Mouse (Mus musculus): ENCODE data around the gene Tuba1c. TPM values are rescaled to one million over a fixed set of nuclear protein-coding genes. Genes with fewer than 3 reads are reported as not detected.

Gene Tuba1c
- total and polyA plus RNA-seq, 3 experiments: 178 to 390 (median 220) TPM

- Histone ChIP-seq H3K79me2 (replicated peaks; ENCODE audit: control insufficient read depth, extremely low read depth, insufficient read depth, poor library complexity, severe bottlenecking) (no peaks in the 10 kb centered on the region), H3K27me3 (replicated peaks) (no peaks in the 10 kb centered on the region), H3K9me3 (replicated peaks; ENCODE audit: low read length) (no peaks in the 10 kb centered on the region), H3K4me3 (replicated peaks in 1 of 3; ENCODE audit: low read depth in 2 of 3, low read length in 2 of 3, poor library complexity in 1 of 3) (no peak overlapping the region), H3K36me3 (replicated peaks in 1 of 2; ENCODE audit: control insufficient read depth in 1 of 2, insufficient read depth in 1 of 2, low read length in 1 of 2) (peaks cover 18 to 29% of the 10 kb centered on the region in 2 experiments), H3K4me1 (ENCODE audit: control insufficient read depth in 1 of 2, insufficient read depth in 2 of 2) (peaks cover 8 to 15% of the 10 kb centered on the region in 2 experiments), H3K4me2 (ENCODE audit: insufficient read depth, low read depth, poor library complexity, severe bottlenecking) (no peak overlapping the region), H3K27ac (ENCODE audit: insufficient read depth, low read depth) (no peak overlapping the region), H3K9ac (ENCODE audit: insufficient read depth, low read depth) (no peak overlapping the region)
- in situ Hi-C loops (cut with MboI; ENCODE audit: low pct_ligation_motif_present, low pct_unique_long_range_greater_than_20kb, low sequenced_read_pairs) (no loop called here), dilution Hi-C loops (cut with MboI; ENCODE audit: extremely low pct_ligation_motif_present, extremely low pct_unique_long_range_greater_than_20kb, low sequenced_read_pairs) (no loop called here)
- TF ChIP-seq CTCF (conservative IDR thresholded peaks at IDR 0.05 in 1 of 2, IDR thresholded peaks at IDR 0.05 in 1 of 2; ENCODE audit: low read depth in 2 of 2, low read length in 2 of 2) (no peak), ELF1 (IDR thresholded peaks at IDR 0.05; ENCODE audit: low read depth, low read length) (no peak), POLR2A (IDR thresholded peaks at IDR 0.05; ENCODE audit: low read depth, low read length) (no peak), MEF2A (IDR thresholded peaks at IDR 0.05; ENCODE audit: borderline replicate concordance, low read depth, low read length) (no peak), POLR2AphosphoS2 (IDR thresholded peaks at IDR 0.05; ENCODE audit: low read depth, low read length) (no peak), MAX (IDR thresholded peaks at IDR 0.05; ENCODE audit: low read length) (no peak), CHD1 (IDR thresholded peaks at IDR 0.05; ENCODE audit: low read depth, low read length) (no peak), EP300 (IDR thresholded peaks at IDR 0.05; ENCODE audit: low read length) (no peak), GABPA (IDR thresholded peaks at IDR 0.05; ENCODE audit: insufficient replicate concordance, low read depth, low read length) (no peak), MAFK (IDR thresholded peaks at IDR 0.05; ENCODE audit: insufficient replicate concordance, low read length) (no peak), HCFC1 (IDR thresholded peaks at IDR 0.05; ENCODE audit: low read depth, low read length) (no peak), BHLHE40 (IDR thresholded peaks at IDR 0.05; ENCODE audit: low read depth, low read length) (no peak), MAZ (IDR thresholded peaks at IDR 0.05; ENCODE audit: low read depth, low read length) (no peak), UBTF (IDR thresholded peaks at IDR 0.05; ENCODE audit: low read depth, low read length) (no peak), ZNF384 (IDR thresholded peaks at IDR 0.05; ENCODE audit: low read depth, low read length) (no peak), KAT2A (IDR thresholded peaks at IDR 0.05; ENCODE audit: insufficient replicate concordance, low read length) (no peak), MYC (IDR thresholded peaks at IDR 0.05; ENCODE audit: low read depth, low read length) (no peak), RAD21 (IDR thresholded peaks at IDR 0.05; ENCODE audit: low read depth, low read length) (no peak), SMC3 (IDR thresholded peaks at IDR 0.05; ENCODE audit: low read depth, low read length) (no peak)
- no peak for DNase-seq (ENCODE audit: extremely low read depth)
These were observed 11.5 kb downstream of the Tuba1c start for GRCm38 (mm10) chr15:99040920-99041856.

GRCm38 (mm10) chr15:99042334-99042733 is 12.6 kb downstream of the Tuba1c start:
- Histone ChIP-seq H3K4me3 (replicated peaks in 1 of 3; ENCODE audit: low read depth in 2 of 3, low read length in 2 of 3, poor library complexity in 1 of 3) (no peak overlapping the region), H3K79me2 (replicated peaks; ENCODE audit: control insufficient read depth, extremely low read depth, insufficient read depth, poor library complexity, severe bottlenecking) (no peaks in the 10 kb centered on the region), H3K9me3 (replicated peaks; ENCODE audit: low read length) (no peaks in the 10 kb centered on the region), H3K36me3 (replicated peaks in 1 of 2; ENCODE audit: control insufficient read depth in 1 of 2, insufficient read depth in 1 of 2, low read length in 1 of 2) (peaks cover 12 to 22% of the 10 kb centered on the region in 2 experiments), H3K4me2 (ENCODE audit: insufficient read depth, low read depth, poor library complexity, severe bottlenecking) (no peak overlapping the region), H3K9ac (ENCODE audit: insufficient read depth, low read depth) (no peak overlapping the region), H3K4me1 (ENCODE audit: control insufficient read depth in 1 of 2, insufficient read depth in 2 of 2) (peaks cover 8 to 20% of the 10 kb centered on the region in 2 experiments), H3K27ac (ENCODE audit: insufficient read depth, low read depth) (no peak overlapping the region), H3K27me3 (replicated peaks) (no peaks in the 10 kb centered on the region)
- in situ Hi-C loops (cut with MboI; ENCODE audit: low pct_ligation_motif_present, low pct_unique_long_range_greater_than_20kb, low sequenced_read_pairs): no loop called here
- no peak for TF ChIP-seq NELFE (IDR thresholded peaks at IDR 0.05; ENCODE audit: low read depth, low read length)
- no peak for TF ChIP-seq JUND (conservative IDR thresholded peaks at IDR 0.05; ENCODE audit: low read depth, low read length)
- no peak for TF ChIP-seq PAX5 (IDR thresholded peaks at IDR 0.05; ENCODE audit: low read length)
- TF ChIP-seq JUN (IDR thresholded peaks at IDR 0.05; ENCODE audit: insufficient read depth, low read depth, low read length): no peak
- no peak for TF ChIP-seq EP300 (IDR thresholded peaks at IDR 0.05; ENCODE audit: low read length)
- TF ChIP-seq CHD1 (IDR thresholded peaks at IDR 0.05; ENCODE audit: low read depth, low read length): no peak
- TF ChIP-seq MYC (IDR thresholded peaks at IDR 0.05; ENCODE audit: low read depth, low read length): no peak
- TF ChIP-seq CTCF (conservative IDR thresholded peaks at IDR 0.05 in 1 of 2, IDR thresholded peaks at IDR 0.05 in 1 of 2; ENCODE audit: low read depth in 2 of 2, low read length in 2 of 2): no peak
- no peak for TF ChIP-seq NRF1 (IDR thresholded peaks at IDR 0.05; ENCODE audit: low read depth, low read length)
- no peak for TF ChIP-seq ZMIZ1 (IDR thresholded peaks at IDR 0.05; ENCODE audit: low read depth, low read length)
- dilution Hi-C loops (cut with MboI; ENCODE audit: extremely low pct_ligation_motif_present, extremely low pct_unique_long_range_greater_than_20kb, low sequenced_read_pairs): no loop called here
- no peak for DNase-seq (ENCODE audit: extremely low read depth)

Data from CH12.LX (cell line).